Comparison of ENCODE assay signal across 8 mouse cellular contexts in the genomic region with DNA sequence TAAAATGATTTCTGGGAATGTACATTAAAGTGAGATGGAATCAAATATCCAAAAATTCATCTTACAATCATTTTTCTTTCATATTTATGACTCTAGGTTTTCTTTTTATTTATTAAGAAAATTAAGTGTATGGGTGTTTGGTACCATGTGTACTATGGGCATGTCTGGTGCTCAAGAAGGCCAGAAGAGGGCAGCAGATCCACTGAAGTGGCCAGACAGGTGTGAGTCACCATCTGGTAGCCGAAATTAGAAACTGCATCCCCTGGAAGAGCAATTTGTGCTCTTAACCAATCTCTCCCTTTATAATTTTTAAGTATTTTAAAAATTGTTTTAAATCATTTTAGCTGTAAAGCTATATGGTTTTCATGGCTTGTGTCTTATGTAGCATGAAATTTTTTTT. TPM values are rescaled to one million over a fixed set of nuclear protein-coding genes. Genes with fewer than 3 reads are reported as not detected.
DNase-seq lines count a peak whose midpoint lies in the region; TF ChIP-seq lines count a peak whose summit lies in the region.

No protein-coding gene starts in this region.

- TF ChIP-seq CTCF in brain, embryonic 14.5 days (IDR thresholded peaks at IDR 0.05; ENCODE audit: borderline replicate concordance, extremely low read depth, insufficient read depth, insufficient read length), result peak; percentile 48; the same call in 1 of the 2 replicates

- TF ChIP-seq POLR2A in brain, embryonic 14.5 days (IDR thresholded peaks at IDR 0.05; ENCODE audit: borderline replicate concordance, extremely low read depth, insufficient read depth, insufficient read length, poor library complexity, severe bottlenecking), result no peak

- intact Hi-C loops in gastrocnemius, postnatal 14 days (cut with DNase I; ENCODE audit: low total_unique reads), result no loop called here

- peak; percentile 7 for DNase-seq in gastrocnemius, postnatal 14 days
- no peak for DNase-seq in gastrocnemius, postnatal 10 days
- peak; percentile 37 for DNase-seq in testis, postnatal 10 days (ENCODE audit: low spot score)
- no peak for DNase-seq in testis, postnatal 14 days (ENCODE audit: low spot score)
- peak; percentile 49 for DNase-seq in brain, embryonic 14.5 days (ENCODE audit: low read depth)
- DNase-seq in kidney, postnatal 14 days, result peak; percentile 32
- DNase-seq in retina, postnatal 1 day, result peak; percentile 8
- DNase-seq in gastrocnemius, postnatal 4 days (ENCODE audit: low spot score in 2 of 2), result no peak

RNA-seq across cellular contexts. Expression of gene Prkx, which starts 54.7 kb away (rescaled TPM):
- 1 to 10 TPM; 4.9 to 5.3 TPM for total RNA-seq in gastrocnemius, postnatal 14 days (2021)
- 1 to 10 TPM; 4.7 to 5.5 TPM for total RNA-seq in gastrocnemius, postnatal 10 days (2021)
- polyA plus RNA-seq in brain, embryonic 14.5 days (2012; rRNA removed), result 19.8 and 22.3 TPM in 2 replicates
- 1 to 10 TPM; 6.4 to 7.2 TPM for total RNA-seq in gastrocnemius, postnatal 4 days (2021)

Comparison
In these comparisons a context has a peak if more than half of its experiments do, and no peak if none do; other contexts are left out.
1. DNase-seq: peak in gastrocnemius, postnatal 14 days (single experiment), testis, postnatal 10 days (single experiment), brain, embryonic 14.5 days (single experiment), kidney, postnatal 14 days (single experiment) and retina, postnatal 1 day (single experiment); none in gastrocnemius, postnatal 10 days (single experiment), testis, postnatal 14 days (single experiment) and gastrocnemius, postnatal 4 days (0 of 2).